Mouse (Mus musculus): ENCODE data around the gene Slc1a4.

DNA sequence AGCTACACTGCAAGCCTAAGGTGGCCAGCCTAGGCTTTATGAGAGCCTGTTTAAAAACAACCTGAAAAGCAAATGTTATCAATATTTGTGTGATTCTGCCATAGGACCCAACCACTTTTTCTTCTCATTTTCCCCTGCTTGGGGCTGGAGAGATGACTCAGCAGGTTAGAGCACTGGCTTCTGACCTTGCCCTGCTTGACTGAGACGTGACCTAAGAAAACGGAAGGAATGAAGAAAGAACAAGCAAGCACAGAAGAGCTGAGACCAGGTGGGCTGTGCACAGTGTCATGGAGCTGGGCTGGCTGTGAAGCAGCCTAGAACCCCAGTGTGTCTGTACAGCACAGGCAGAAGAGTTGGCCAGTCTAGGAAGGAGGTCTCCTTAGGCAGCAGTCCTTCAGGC is 6.2 kb upstream of the Slc1a4 start:
- TF ChIP-seq CTCF (IDR thresholded peaks at IDR 0.05; ENCODE audit: extremely low read depth, insufficient read depth, insufficient read length, insufficient replicate concordance) (no peak), POLR2A (IDR thresholded peaks at IDR 0.05; ENCODE audit: low read depth, low read length) (no peak)

All from spleen, adult 2 months (tissue).